Mouse (Mus musculus): ENCODE measurements around the gene Atp8b2.

Atp8b2 gene

DNA sequence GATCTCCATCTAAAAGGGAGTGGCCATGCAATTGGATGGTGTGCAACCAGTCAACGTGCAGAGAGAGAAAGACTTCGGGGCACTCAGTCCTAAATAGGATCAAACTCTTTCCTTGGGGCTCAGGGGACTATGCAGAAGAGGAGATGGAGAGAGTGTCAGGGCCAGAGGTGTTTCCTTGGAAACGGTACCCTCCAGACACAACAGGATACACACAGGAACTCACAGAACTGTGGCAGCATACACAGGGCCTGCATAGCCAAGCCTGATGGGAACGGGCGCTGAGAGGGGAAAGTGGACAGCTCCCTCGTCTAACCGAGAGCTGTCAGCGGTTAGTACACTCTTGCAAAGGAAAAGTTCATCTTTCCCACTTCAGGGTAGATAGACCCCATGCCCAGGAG, 63.8 kb downstream of the Atp8b2 start:
- no peak for DNase-seq (ENCODE audit: low read depth, low spot score)

GRCm38 (mm10) chr3:89898870-89899510, 64.3 kb downstream of the Atp8b2 start:
- DNase-seq (ENCODE audit: low read depth, low spot score): no peak

GRCm38 (mm10) chr3:89898011-89898410, 65.3 kb downstream of the Atp8b2 start:
- DNase-seq (ENCODE audit: low read depth, low spot score): no peak

DNA sequence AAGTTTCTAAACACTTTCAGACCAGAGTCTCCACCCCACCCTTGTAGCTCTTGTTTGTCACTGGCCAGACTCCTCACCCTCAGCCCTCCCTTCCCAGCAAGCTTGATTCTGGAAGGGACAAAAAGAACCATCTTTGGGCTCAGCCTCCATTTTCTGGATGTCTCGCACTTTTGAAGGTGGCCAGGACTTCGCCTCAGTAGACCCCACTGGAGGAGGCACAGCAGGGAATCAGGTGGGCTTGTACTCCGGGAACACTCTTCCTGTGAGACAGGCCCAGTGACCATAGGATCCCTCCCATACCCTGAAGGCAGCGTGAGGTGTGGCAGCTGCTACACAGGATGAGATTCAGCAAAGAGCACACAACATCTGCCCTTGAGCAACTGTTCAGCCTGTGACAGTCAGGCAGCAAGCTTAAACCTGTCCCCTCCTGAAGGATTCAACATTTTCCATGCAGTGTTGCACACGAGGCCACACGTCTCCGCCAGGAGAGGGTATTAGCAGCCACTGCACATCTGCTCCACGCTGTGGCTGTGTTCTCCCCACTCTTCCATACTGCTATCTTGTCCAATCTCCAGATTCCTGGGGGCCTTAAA, 66.0 kb downstream of the Atp8b2 start:
- no peak for DNase-seq (ENCODE audit: low read depth, low spot score)

DNA sequence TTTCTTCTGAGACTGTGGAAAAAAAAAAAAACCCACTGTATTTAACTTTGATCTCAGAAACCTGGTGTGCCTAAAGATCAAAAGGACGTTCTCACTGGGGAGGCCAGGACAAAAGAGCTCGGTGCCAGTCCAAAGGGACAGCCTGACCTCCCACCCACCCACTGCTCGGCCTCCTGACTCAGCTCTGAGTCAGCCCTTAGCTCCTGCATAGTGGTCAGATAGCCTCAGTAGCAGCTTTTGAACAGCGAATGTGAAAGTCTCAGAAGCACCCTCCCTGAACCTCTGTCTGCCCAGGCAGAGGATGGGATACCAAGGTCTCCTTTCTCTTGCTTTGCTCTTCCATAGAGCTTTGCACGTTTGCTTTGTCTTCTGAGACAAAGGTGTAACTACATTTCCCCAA, 66.7 kb downstream of the Atp8b2 start:
- no peak for DNase-seq (ENCODE audit: low read depth, low spot score)

DNA sequence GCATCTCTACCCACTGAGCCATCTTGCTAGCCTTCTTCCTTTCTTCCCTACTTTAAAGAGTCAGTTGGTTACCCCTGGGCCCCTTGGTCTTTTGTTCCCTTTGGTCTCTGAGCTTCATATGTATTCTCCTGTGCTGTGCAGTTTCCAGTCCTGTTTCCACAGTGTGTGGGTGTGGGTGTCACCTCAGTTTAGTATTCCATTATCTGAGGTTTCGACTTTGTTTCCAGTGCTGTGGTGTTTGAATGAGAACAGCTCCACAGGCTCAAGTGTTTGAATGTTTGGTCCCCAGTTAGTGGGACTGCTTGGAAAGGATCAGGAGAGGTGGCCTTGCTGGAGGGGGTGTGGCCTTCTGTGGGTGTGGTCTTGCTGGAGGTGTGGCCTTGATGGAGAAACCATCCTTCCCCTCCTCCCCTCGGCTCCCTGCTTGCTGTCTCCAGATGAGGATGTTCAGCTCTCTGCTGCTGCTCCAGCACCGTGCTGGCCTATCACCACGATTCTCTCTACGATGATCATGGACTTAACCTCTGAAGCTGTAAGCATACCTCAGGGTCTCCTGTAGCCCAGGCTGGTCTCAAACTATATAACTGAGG, 70.7 kb downstream of the Atp8b2 start:
- DNase-seq (ENCODE audit: low read depth, low spot score): no peak

- no peak for DNase-seq (ENCODE audit: low read depth, low spot score)
Observed at GRCm38 (mm10) chr3:89891696-89892095, 71.6 kb downstream of the Atp8b2 start.

DNA sequence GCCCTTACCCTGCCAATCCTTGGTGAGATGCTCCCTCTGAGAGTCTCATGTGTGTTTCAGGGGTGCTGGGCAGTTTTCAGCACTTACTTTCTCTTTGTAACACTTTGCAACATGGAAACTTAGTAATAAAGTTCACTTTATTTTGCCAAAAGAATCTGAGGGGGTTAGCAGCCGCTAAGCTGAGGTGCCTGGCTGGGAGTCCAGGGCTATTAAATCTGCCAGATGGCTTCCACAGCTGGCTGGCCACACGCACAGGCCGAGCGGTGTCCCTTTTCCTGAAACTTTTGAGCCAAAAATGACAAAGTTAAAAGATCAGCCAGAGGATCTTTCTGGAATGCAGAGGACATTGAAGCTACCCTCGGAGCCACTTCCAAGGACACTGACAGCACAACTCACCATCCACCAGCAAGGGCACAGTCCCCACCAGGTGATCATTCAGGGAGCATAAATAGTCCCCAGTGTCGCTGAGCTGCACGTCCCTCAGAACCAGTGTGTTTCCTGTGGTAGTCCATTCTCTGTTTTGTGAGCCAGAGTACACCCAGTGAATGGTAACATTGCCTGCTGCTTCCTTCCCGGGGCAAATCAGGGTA, 73.4 kb downstream of the Atp8b2 start:
- no peak for DNase-seq (ENCODE audit: low read depth, low spot score)

All from A20 (cell line).